Mouse (Mus musculus) liver, embryonic 14.5 days (tissue): ENCODE results near the gene C1s1.

Experiments
- CTCF ChIP-seq: IDR thresholded peaks from 2 replicates; pipeline ENCODE4 v1.5.1; 2016; ENCODE audit warnings: antibody characterized with exemption, low read depth, control low read depth
- EP300 ChIP-seq: IDR thresholded peaks from 2 replicates; pipeline ENCODE4 v1.6.1; 2016; ENCODE audit warnings: antibody characterized with exemption, low read depth

GRCm38 (mm10) chr6:124484851-124485250 lies 57.3 kb downstream of the C1s1 start:
- TF ChIP-seq CTCF, result no peak
- no peak for TF ChIP-seq EP300
